Mouse (Mus musculus): ENCODE measurements at regions not wholly inside any gene's neighbourhood (a gene's known extent, or its start where the extent isn't known, plus 50 kb on each side); places are given as distances from the start of the nearest gene placed in this dataset.

DNA sequence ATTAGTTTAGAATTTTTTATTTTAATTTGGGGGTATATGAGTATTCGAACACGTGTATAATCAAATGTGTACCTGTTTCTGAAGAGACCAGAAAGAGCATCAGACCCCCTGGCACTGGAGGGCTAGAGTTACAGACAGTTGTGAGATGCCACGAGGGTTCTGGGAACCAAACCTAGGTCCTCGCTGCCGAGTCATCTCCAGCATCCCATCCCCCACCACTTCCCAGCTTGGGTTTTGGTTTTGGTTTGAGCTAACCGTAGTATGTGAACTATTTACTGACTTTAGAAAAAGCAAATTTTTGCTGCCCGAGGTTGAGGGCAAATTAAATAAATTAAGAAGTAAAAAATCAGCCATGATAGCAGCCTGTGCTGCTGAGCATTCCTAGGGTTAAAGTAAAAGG is 74.9 kb upstream of the Epcam start:
- TF ChIP-seq CTCF (IDR thresholded peaks at IDR 0.05; ENCODE audit: low read depth, low read length): no peak
- no peak for TF ChIP-seq POLR2A (IDR thresholded peaks at IDR 0.05; ENCODE audit: borderline replicate concordance, low read depth, low read length)
